29 mouse cellular contexts compared by ENCODE assay signal in genomic region chr10:119917995-119918394, GRCm38 (mm10).
DNase-seq lines count a peak whose midpoint lies in the region; ATAC-seq and TF ChIP-seq lines count a peak whose summit lies in the region.
"Had no signal": no experiment of that assay in that cellular context is flagged by ENCODE, and none has a peak within 500 bp of the region (broad histone marks: within the 10 kb centered on the region; RNA-seq: fewer than 3 reads in every experiment).

No protein-coding gene starts in this region.

- H3K4me1 ChIP-seq in hindbrain, embryonic 14.5 days (replicated peaks; ENCODE audit: control insufficient read depth, insufficient read depth, low read length) = no peaks in the 10 kb centered on the region
- H3K4me1 ChIP-seq in hindbrain, embryonic 10.5 days (replicated peaks) = no peaks in the 10 kb centered on the region; the same call in 1 of the 2 replicates
- no peaks in the 10 kb centered on the region for H3K4me1 ChIP-seq in midbrain, embryonic 16.5 days (ENCODE audit: control insufficient read depth, insufficient read depth, low read length)
- peaks cover 4% of the 10 kb centered on the region; the same call in 1 of the 2 replicates for H3K4me1 ChIP-seq in midbrain, embryonic 15.5 days
- H3K4me1 ChIP-seq: embryonic facial prominence, embryonic 13.5 days; forebrain, embryonic 10.5 days; forebrain, embryonic 15.5 days; heart, embryonic 13.5 days; intestine, embryonic 15.5 days; liver, embryonic 12.5 days; megakaryocyte, embryonic 14.5 days had no signal

- 62% methylated on average over 9 of the region's 9 CpGs for WGBS in hindbrain, embryonic 14.5 days
- WGBS in hindbrain, embryonic 10.5 days = 90% methylated on average over 9 of the region's 9 CpGs
- 64% methylated on average over 9 of the region's 9 CpGs for WGBS in midbrain, embryonic 16.5 days
- 71% methylated on average over 9 of the region's 9 CpGs for WGBS in midbrain, embryonic 15.5 days

- no peak overlapping the region for H3K27ac ChIP-seq in hindbrain, embryonic 14.5 days
- H3K27ac ChIP-seq in hindbrain, embryonic 10.5 days = no peak overlapping the region
- H3K27ac ChIP-seq in midbrain, embryonic 16.5 days (ENCODE audit: low read length) = 0 out of 2 replicates have a peak overlapping the region, but pooled peaks have one; percentile 10
- no peak overlapping the region for H3K27ac ChIP-seq in midbrain, embryonic 15.5 days
- H3K27ac ChIP-seq: embryonic facial prominence, embryonic 13.5 days; forebrain, embryonic 10.5 days; forebrain, embryonic 15.5 days; heart, adult 2 months; heart, embryonic 13.5 days; intestine, embryonic 15.5 days; layer of hippocampus, adult 2 months; liver, embryonic 12.5 days had no signal

- no peaks in the 10 kb centered on the region for H3K9me3 ChIP-seq in hindbrain, embryonic 14.5 days (ENCODE audit: control insufficient read depth, low read length)
- no peaks in the 10 kb centered on the region for H3K9me3 ChIP-seq in hindbrain, embryonic 10.5 days
- no peaks in the 10 kb centered on the region for H3K9me3 ChIP-seq in midbrain, embryonic 16.5 days (replicated peaks; ENCODE audit: control insufficient read depth, low read length, poor library complexity, severe bottlenecking)
- H3K9me3 ChIP-seq in midbrain, embryonic 15.5 days = no peaks in the 10 kb centered on the region
- H3K9me3 ChIP-seq: embryonic facial prominence, embryonic 13.5 days; forebrain, embryonic 10.5 days; forebrain, embryonic 15.5 days; heart, embryonic 13.5 days; intestine, embryonic 15.5 days; liver, embryonic 12.5 days; megakaryocyte, embryonic 14.5 days had no signal

- peak; percentile 24; the same call in 1 of the 2 replicates for ATAC-seq in hindbrain, embryonic 14.5 days (ENCODE audit: low FRiP score)
- ATAC-seq in midbrain, embryonic 16.5 days = no peak
- ATAC-seq in midbrain, embryonic 15.5 days (replicated peaks) = no peak; the same call in 1 of the 2 replicates
- ATAC-seq: CD4-positive, CD25-positive, alpha-beta regulatory T cell, adult 4 months; forebrain, embryonic 15.5 days; intestine, embryonic 15.5 days; liver, embryonic 12.5 days; liver, postnatal 0 days had no signal

- DNase-seq in hindbrain, embryonic 14.5 days (ENCODE audit: low spot score) = peak; percentile 26
- DNase-seq in hindbrain, embryonic 10.5 days (ENCODE audit: low spot score) = no peak
- peak; percentile 38 for DNase-seq in brain, embryonic 14.5 days (ENCODE audit: low read depth)
- DNase-seq in retina, postnatal 1 day = peak; percentile 21
- no peak for DNase-seq in left cerebral cortex, adult 11 months (ENCODE audit: low spot score)
- DNase-seq: adrenal gland, postnatal 36 days; cerebellum, adult 11-12 months; cerebellum, adult 9-11 months; gastrocnemius, postnatal 36 days; heart, adult 2 months; heart, postnatal 10 days; kidney, adult 2 months; kidney, postnatal 36 days; left cerebral cortex, postnatal 4 days; liver, postnatal 0 days; lung, postnatal 4 days; right cerebral cortex, postnatal 25 days; thymus, postnatal 14 days had no signal

- no peak overlapping the region for H3K9ac ChIP-seq in hindbrain, embryonic 14.5 days
- no peak overlapping the region for H3K9ac ChIP-seq in midbrain, embryonic 16.5 days (ENCODE audit: low read depth, low read length)
- H3K9ac ChIP-seq in midbrain, embryonic 15.5 days = no peak overlapping the region
- H3K9ac ChIP-seq: embryonic facial prominence, embryonic 13.5 days; forebrain, embryonic 15.5 days; heart, embryonic 13.5 days; intestine, embryonic 15.5 days; liver, embryonic 12.5 days; liver, postnatal 0 days had no signal

- TF ChIP-seq POLR2A in brain, embryonic 14.5 days (IDR thresholded peaks at IDR 0.05; ENCODE audit: borderline replicate concordance, extremely low read depth, insufficient read depth, insufficient read length, poor library complexity, severe bottlenecking) = no peak

- no peak for TF ChIP-seq CTCF in brain, embryonic 14.5 days (IDR thresholded peaks at IDR 0.05; ENCODE audit: borderline replicate concordance, extremely low read depth, insufficient read depth, insufficient read length)

- H3K4me3 ChIP-seq in hindbrain, embryonic 14.5 days (replicated peaks; ENCODE audit: low read length) = no peak overlapping the region
- H3K4me3 ChIP-seq in hindbrain, embryonic 10.5 days = no peak overlapping the region
- H3K4me3 ChIP-seq in midbrain, embryonic 16.5 days (ENCODE audit: low read depth, low read length) = no peak overlapping the region
- H3K4me3 ChIP-seq in midbrain, embryonic 15.5 days = no peak overlapping the region
- H3K4me3 ChIP-seq: embryonic facial prominence, embryonic 13.5 days; forebrain, embryonic 10.5 days; forebrain, embryonic 15.5 days; heart, adult 2 months; heart, embryonic 13.5 days; intestine, embryonic 15.5 days; layer of hippocampus, adult 2 months; liver, embryonic 12.5 days; megakaryocyte, embryonic 14.5 days had no signal

- H3K4me2 ChIP-seq in hindbrain, embryonic 14.5 days (replicated peaks) = no peak overlapping the region
- no peak overlapping the region for H3K4me2 ChIP-seq in midbrain, embryonic 16.5 days (ENCODE audit: low read length)
- H3K4me2 ChIP-seq in midbrain, embryonic 15.5 days = no peak overlapping the region
- H3K4me2 ChIP-seq: embryonic facial prominence, embryonic 13.5 days; forebrain, embryonic 15.5 days; heart, embryonic 13.5 days; intestine, embryonic 15.5 days; liver, embryonic 12.5 days had no signal

- no peaks in the 10 kb centered on the region for H3K27me3 ChIP-seq in hindbrain, embryonic 14.5 days (ENCODE audit: control insufficient read depth, insufficient read depth, low read length)
- H3K27me3 ChIP-seq in hindbrain, embryonic 10.5 days (ENCODE audit: insufficient read depth, poor library complexity, severe bottlenecking) = no peaks in the 10 kb centered on the region
- H3K27me3 ChIP-seq in midbrain, embryonic 16.5 days (ENCODE audit: control insufficient read depth, insufficient read depth, low read depth, low read length) = no peaks in the 10 kb centered on the region
- H3K27me3 ChIP-seq in midbrain, embryonic 15.5 days (replicated peaks) = no peaks in the 10 kb centered on the region
- H3K27me3 ChIP-seq: embryonic facial prominence, embryonic 13.5 days; forebrain, embryonic 15.5 days; heart, embryonic 13.5 days; intestine, embryonic 15.5 days; liver, embryonic 12.5 days; megakaryocyte, embryonic 14.5 days had no signal

- no peaks in the 10 kb centered on the region for H3K36me3 ChIP-seq in hindbrain, embryonic 14.5 days (replicated peaks; ENCODE audit: control insufficient read depth, insufficient read depth)
- H3K36me3 ChIP-seq in hindbrain, embryonic 10.5 days = no peaks in the 10 kb centered on the region
- no peaks in the 10 kb centered on the region for H3K36me3 ChIP-seq in midbrain, embryonic 16.5 days (ENCODE audit: control insufficient read depth, insufficient read depth, low read length)
- no peaks in the 10 kb centered on the region for H3K36me3 ChIP-seq in midbrain, embryonic 15.5 days (replicated peaks)
- H3K36me3 ChIP-seq: embryonic facial prominence, embryonic 13.5 days; forebrain, embryonic 10.5 days; forebrain, embryonic 15.5 days; heart, embryonic 13.5 days; intestine, embryonic 15.5 days; liver, embryonic 12.5 days had no signal

Comparison
In these comparisons a context has a peak if more than half of its experiments do, and no peak if none do; other contexts are left out.
1. DNase-seq: peak in hindbrain, embryonic 14.5 days (single experiment), brain, embryonic 14.5 days (single experiment) and retina, postnatal 1 day (single experiment); none in hindbrain, embryonic 10.5 days (single experiment) and left cerebral cortex, adult 11 months (single experiment).